Mouse (Mus musculus) heart, embryonic 13.5 days (tissue): Measurements from ENCODE around the gene Tk2. TPM values are rescaled to one million over a fixed set of nuclear protein-coding genes. Genes with fewer than 3 reads are reported as not detected.
A peak's percentile ranks its signal among the peaks of the same experiment; 100 is the strongest.

Source experiments
- ATAC-seq: fragments of 200-750 bp; cut with Nextera tagmentation; 2 replicates; pipeline ENCODE4 v1.8.0; 2017; ENCODE audit warnings: moderate TSS enrichment; ENCODE audit not compliant: insufficient number of reproducible peaks, low FRiP score, low TSS enrichment; ENCODE audit errors: extremely low read depth
- H3K27ac ChIP-seq: fragments of 300-500 bp; sonication (generic); replicated peaks from 2 replicates; pipeline ENCODE4 v1.5.1; 2015; ENCODE audit warnings: moderate library complexity, mild to moderate bottlenecking, inconsistent platforms
- H3K27me3 ChIP-seq: fragments of 300-500 bp; sonication (generic); replicated peaks from 2 replicates; pipeline ENCODE4 v1.6.1; 2015; ENCODE audit warnings: mild to moderate bottlenecking, inconsistent platforms
- H3K36me3 ChIP-seq: fragments of 300-500 bp; sonication (generic); 2 replicates; pipeline ENCODE4 v1.6.1; 2015; ENCODE audit warnings: mild to moderate bottlenecking, inconsistent platforms
- H3K4me1 ChIP-seq: fragments of 300-500 bp; sonication (generic); 2 replicates; pipeline ENCODE4 v1.6.1; 2015; ENCODE audit warnings: inconsistent platforms
- H3K4me2 ChIP-seq: fragments of 300-500 bp; sonication (generic); 2 replicates; pipeline ENCODE4 v1.6.1; 2015; ENCODE audit warnings: inconsistent platforms, mild to moderate bottlenecking, moderate library complexity
- H3K4me3 ChIP-seq: fragments of 300-500 bp; sonication (generic); 2 replicates; pipeline ENCODE4 v1.5.1; 2015; ENCODE audit warnings: moderate library complexity, mild to moderate bottlenecking, inconsistent platforms
- H3K9ac ChIP-seq: fragments of 300-500 bp; sonication (generic); 2 replicates; pipeline ENCODE4 v1.6.1; 2015; ENCODE audit warnings: inconsistent platforms, mild to moderate bottlenecking, moderate library complexity
- H3K9me3 ChIP-seq: fragments of 300-500 bp; sonication (generic); 2 replicates; pipeline ENCODE4 v1.6.1; 2016; ENCODE audit warnings: inconsistent platforms
- WGBS: fragments of 180-500 bp; shearing (Covaris S2); methylation state at CpG from one replicate; pipeline ENCODE4 v1.1.7; 2015; ENCODE audit warnings: mixed read lengths; 5-methylcytosine and 5-hydroxymethylcytosine counted together
- polyA plus RNA-seq: library from polyadenylated mRNA; unstranded; fragments of >200 nt; fragmentation: Nextera tagmentation; extraction: Ambion mirVana; gene quantifications from 2 replicates; pipeline ENCODE4 v1.2.1, GENCODE M21; 2015

Gene Tk2
- polyA plus RNA-seq, 1 experiment from 2014 or later: 10.3 TPM

GRCm38 (mm10) chr8:104247908-104248275 lies 466 bp downstream of the Tk2 start:
- WGBS: 3% methylated on average over 11 of the region's 11 CpGs
- no peak for ATAC-seq

GRCm38 (mm10) chr8:104247054-104247907 lies 1.1 kb downstream of the Tk2 start:
- Histone ChIP-seq H3K27ac (no peak overlapping the region), H3K9ac (peak overlapping the region; percentile 87), H3K27me3 (no peaks in the 10 kb centered on the region), H3K4me2 (peak overlapping the region; percentile 88), H3K4me3 (peak overlapping the region; percentile 78), H3K36me3 (peaks cover 34% of the 10 kb centered on the region), H3K4me1 (peaks cover 25% of the 10 kb centered on the region), H3K9me3 (no peaks in the 10 kb centered on the region)
- WGBS: 67% methylated on average over 22 of the region's 22 CpGs
- ATAC-seq: no peak

More at GRCm38 (mm10) chr8:104247908-104248275, 466 bp downstream of the Tk2 start:
- Histone ChIP-seq H3K4me2 (peak overlapping the region; percentile 88), H3K9ac (peak overlapping the region; percentile 87), H3K27ac (no peak overlapping the region), H3K4me3 (peak overlapping the region; percentile 78), H3K4me1 (peaks cover 25% of the 10 kb centered on the region), H3K36me3 (peaks cover 28% of the 10 kb centered on the region), H3K9me3 (no peaks in the 10 kb centered on the region), H3K27me3 (no peaks in the 10 kb centered on the region)

GRCm38 (mm10) chr8:104246621-104247020 lies 1.7 kb downstream of the Tk2 start:
- Histone ChIP-seq H3K27me3 (no peaks in the 10 kb centered on the region), H3K27ac (no peak overlapping the region), H3K4me2 (no peak overlapping the region), H3K9me3 (no peaks in the 10 kb centered on the region), H3K9ac (peak overlapping the region; percentile 33), H3K4me3 (no peak overlapping the region), H3K36me3 (peaks cover 40% of the 10 kb centered on the region), H3K4me1 (peaks cover 21% of the 10 kb centered on the region)
- WGBS: 84% methylated on average over 4 of the region's 4 CpGs
- ATAC-seq: no peak

DNA sequence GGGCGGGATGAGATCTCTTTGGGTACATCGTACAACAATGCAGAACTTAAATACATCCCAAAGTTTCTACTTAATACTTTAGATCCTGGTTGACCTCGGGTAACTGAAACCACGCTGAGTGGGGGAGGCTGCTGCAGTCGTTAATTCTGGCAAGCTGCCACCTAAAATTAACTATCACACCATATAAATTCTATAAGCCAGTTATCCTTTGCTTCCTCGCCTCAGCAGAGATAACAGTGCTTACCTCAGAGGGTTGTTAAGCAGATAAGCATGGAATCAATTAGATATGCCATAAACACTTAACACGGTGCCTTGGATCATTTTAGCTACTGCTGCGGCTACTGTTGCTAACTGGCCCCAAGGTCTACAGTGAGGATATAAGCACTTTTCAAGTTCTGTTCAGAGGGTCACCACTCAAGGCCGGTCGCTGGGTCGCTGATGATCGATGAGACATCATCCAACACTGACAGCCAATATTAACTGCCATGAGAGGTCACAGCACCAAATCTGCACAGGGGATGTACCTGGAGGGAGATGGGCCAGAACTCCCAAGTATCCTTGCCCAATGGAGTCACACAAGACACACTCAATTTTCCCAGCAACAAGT lies 6.2 kb downstream of the Tk2 start:
- ATAC-seq: no peak
- Histone ChIP-seq H3K9me3 (no peaks in the 10 kb centered on the region), H3K4me3 (no peak overlapping the region), H3K4me2 (no peak overlapping the region), H3K27ac (no peak overlapping the region), H3K9ac (no peak overlapping the region), H3K27me3 (no peaks in the 10 kb centered on the region), H3K36me3 (peaks cover 85% of the 10 kb centered on the region), H3K4me1 (peaks cover 5% of the 10 kb centered on the region)
- 75% methylated on average over 12 of the region's 12 CpGs for WGBS

- H3K27ac ChIP-seq: no peak overlapping the region
- H3K36me3 ChIP-seq: peaks cover 91% of the 10 kb centered on the region
- H3K9ac ChIP-seq: no peak overlapping the region
- no peaks in the 10 kb centered on the region for H3K4me1 ChIP-seq
- H3K27me3 ChIP-seq: no peaks in the 10 kb centered on the region
- WGBS: 62% methylated on average over 10 of the region's 10 CpGs
- no peak overlapping the region for H3K4me2 ChIP-seq
- no peaks in the 10 kb centered on the region for H3K9me3 ChIP-seq
- H3K4me3 ChIP-seq: no peak overlapping the region
- ATAC-seq: no peak
Measured at GRCm38 (mm10) chr8:104239418-104239861, 8.9 kb downstream of the Tk2 start.

GRCm38 (mm10) chr8:104234573-104234972 lies 13.8 kb downstream of the Tk2 start:
- no peak overlapping the region for H3K4me3 ChIP-seq
- H3K9me3 ChIP-seq: no peaks in the 10 kb centered on the region
- no peak overlapping the region for H3K27ac ChIP-seq
- 41% methylated on average over 6 of the region's 6 CpGs for WGBS
- no peak for ATAC-seq
- H3K4me1 ChIP-seq: no peaks in the 10 kb centered on the region
- peaks cover 88% of the 10 kb centered on the region for H3K36me3 ChIP-seq
- no peak overlapping the region for H3K4me2 ChIP-seq
- no peaks in the 10 kb centered on the region for H3K27me3 ChIP-seq
- H3K9ac ChIP-seq: no peak overlapping the region

DNA sequence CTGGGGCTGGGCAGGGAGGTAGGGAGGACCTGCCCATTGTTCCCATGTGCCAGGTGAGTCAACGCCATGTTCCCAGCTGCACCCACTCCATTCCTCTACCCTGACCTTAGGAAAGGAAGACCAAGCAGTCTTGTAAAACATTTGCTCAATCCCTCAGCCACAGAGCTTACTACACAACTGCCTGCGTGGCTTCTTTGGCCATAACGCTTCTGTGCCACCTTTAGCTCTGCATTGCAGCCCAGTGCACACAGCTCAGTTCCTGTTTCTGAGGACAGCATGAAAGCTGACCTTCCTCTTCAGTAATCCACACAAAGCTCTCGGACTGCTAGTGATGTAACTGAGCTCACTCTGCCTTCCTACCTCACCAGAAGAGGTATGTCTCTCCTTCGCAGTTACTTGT lies 15.4 kb downstream of the Tk2 start:
- Histone ChIP-seq H3K4me2 (no peak overlapping the region), H3K4me3 (no peak overlapping the region), H3K27me3 (no peaks in the 10 kb centered on the region), H3K4me1 (no peaks in the 10 kb centered on the region), H3K36me3 (peaks cover 87% of the 10 kb centered on the region), H3K27ac (no peak overlapping the region), H3K9me3 (no peaks in the 10 kb centered on the region), H3K9ac (no peak overlapping the region)
- ATAC-seq: no peak
- WGBS: 82% methylated on average over 5 of the region's 5 CpGs

GRCm38 (mm10) chr8:104232039-104232438 lies 16.3 kb downstream of the Tk2 start:
- ATAC-seq: no peak
- Histone ChIP-seq H3K9me3 (no peaks in the 10 kb centered on the region), H3K27me3 (no peaks in the 10 kb centered on the region), H3K9ac (no peak overlapping the region), H3K27ac (no peak overlapping the region), H3K4me3 (no peak overlapping the region), H3K4me2 (no peak overlapping the region), H3K36me3 (peaks cover 87% of the 10 kb centered on the region), H3K4me1 (no peaks in the 10 kb centered on the region)
- 83% methylated on average over 4 of the region's 4 CpGs for WGBS

DNA sequence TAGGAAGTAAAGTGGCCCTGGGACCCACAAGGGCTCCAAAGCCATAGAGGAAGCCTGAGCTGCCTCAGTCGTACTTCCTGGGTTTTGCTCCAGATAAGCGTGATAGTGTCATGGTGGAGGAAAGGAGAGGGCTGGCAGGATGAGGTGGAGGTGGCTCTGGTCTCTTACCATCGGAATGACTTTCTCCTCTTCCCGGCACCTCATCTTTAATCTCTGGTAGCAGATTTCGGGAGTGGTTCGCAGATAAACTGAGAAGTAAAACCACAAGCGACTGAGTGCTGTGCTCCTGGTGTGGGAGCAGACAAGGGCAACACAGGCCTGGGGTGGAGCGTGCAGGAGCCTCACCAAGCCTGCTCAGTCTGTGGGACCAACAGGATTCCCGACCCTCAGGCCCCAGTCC lies 18.0 kb downstream of the Tk2 start:
- Histone ChIP-seq H3K4me3 (no peak overlapping the region), H3K9me3 (no peaks in the 10 kb centered on the region), H3K27ac (no peak overlapping the region), H3K27me3 (no peaks in the 10 kb centered on the region), H3K9ac (no peak overlapping the region), H3K36me3 (peaks cover 87% of the 10 kb centered on the region), H3K4me2 (no peak overlapping the region), H3K4me1 (no peaks in the 10 kb centered on the region)
- 76% methylated on average over 9 of the region's 9 CpGs for WGBS
- no peak for ATAC-seq

DNA sequence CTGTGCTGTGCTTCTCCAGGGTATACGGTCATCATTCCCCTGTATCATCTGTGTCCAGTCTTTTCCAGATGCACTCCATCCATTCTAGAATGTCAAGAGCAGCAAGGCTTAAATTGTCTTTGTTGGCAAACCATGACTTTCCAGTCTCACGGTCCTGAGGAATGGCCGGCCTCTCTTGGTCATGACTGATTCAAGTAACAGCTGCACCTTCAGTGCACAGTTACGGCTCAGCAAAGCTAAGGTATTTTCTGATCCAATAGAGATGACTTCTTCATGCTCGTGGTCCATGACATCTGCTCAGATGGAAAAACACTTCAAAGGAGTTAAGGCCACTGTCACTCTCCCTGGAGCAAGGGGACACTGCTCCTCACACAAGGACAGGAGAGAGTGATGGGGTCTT lies 21.3 kb downstream of the Tk2 start:
- Histone ChIP-seq H3K4me2 (no peak overlapping the region), H3K36me3 (peaks cover 84% of the 10 kb centered on the region), H3K27ac (no peak overlapping the region), H3K27me3 (no peaks in the 10 kb centered on the region), H3K4me1 (no peaks in the 10 kb centered on the region), H3K9me3 (peaks cover 10% of the 10 kb centered on the region; the same call in 1 of the 2 replicates), H3K4me3 (no peak overlapping the region), H3K9ac (no peak overlapping the region)
- ATAC-seq: no peak
- 83% methylated on average over 5 of the region's 5 CpGs for whole genome bisulfite sequencing

DNA sequence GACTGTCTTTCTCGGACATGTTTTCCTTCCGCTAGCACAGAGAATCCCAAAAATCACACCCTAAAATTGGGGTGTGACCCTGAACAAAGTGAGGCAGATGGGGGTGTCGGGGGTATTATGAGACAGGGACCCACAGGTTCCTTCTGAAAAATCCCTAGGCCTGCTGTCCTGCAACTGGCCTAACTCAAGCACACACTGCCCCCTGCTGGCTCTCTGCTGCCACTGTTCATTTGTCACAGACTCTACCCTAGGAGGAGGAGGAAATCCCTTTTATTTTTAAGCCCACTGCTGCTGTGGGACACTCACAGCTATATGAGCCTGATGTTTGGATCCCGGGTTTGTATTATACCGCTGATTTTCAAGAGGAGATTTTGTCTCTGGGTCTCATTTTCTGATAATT lies 28.6 kb downstream of the Tk2 start:
- Histone ChIP-seq H3K9me3 (peaks cover 10% of the 10 kb centered on the region; the same call in 1 of the 2 replicates), H3K36me3 (peaks cover 13% of the 10 kb centered on the region), H3K4me2 (no peak overlapping the region), H3K9ac (no peak overlapping the region), H3K27ac (no peak overlapping the region), H3K4me3 (no peak overlapping the region), H3K4me1 (no peaks in the 10 kb centered on the region), H3K27me3 (no peaks in the 10 kb centered on the region; the same call in 1 of the 2 replicates)
- 36% methylated on average over 5 of the region's 5 CpGs for WGBS
- ATAC-seq: no peak
